Mouse (Mus musculus) ES-Bruce4 (cell line): Measurements from ENCODE around the gene Pigk.

Experiments used
- CTCF ChIP-seq: IDR thresholded peaks from one replicate; pipeline ENCODE4 v1.8.1; 2011; ENCODE audit warnings: low read depth, low read length
- EP300 ChIP-seq: IDR thresholded peaks from 2 replicates; pipeline ENCODE4 v1.6.1; 2011; ENCODE audit warnings: low read depth, low read length; ENCODE audit not compliant: insufficient read depth
- POLR2A ChIP-seq: IDR thresholded peaks from one replicate; pipeline ENCODE4 v1.8.1; 2011; ENCODE audit warnings: low read length; ENCODE audit not compliant: insufficient read depth

DNA sequence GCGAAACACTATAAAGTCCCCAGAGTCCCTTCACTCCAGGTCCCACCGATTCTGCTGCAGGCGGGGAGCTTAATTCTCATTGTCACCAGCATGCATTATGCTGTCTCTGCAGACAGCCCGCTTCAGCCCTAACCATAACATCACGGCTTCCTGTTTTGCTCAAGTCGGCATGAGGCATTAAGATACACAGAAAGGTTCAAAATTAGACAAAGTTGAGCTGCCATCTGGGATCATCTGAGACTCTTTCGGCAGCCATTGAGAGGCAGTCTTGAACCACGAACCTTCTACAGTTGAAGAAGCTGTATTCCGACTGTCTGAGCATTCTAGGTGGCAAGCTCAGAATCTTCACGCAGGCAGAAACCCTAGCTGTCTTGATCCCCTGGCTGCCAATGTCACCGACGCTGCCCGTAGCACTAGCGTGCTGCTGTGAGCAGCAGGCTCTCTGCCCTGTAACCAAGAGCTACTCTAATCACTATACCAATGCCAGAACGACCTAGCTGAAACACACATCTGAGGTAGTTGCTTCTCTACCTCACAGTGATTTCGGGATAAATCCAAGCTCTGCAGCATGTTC, 256.0 kb downstream of the Pigk start:
- TF ChIP-seq CTCF (no peak), POLR2A (no peak), EP300 (no peak)
